Mouse (Mus musculus) heart, postnatal 0 days (tissue): ENCODE data around the gene Tff1. TPM values are rescaled to one million over a fixed set of nuclear protein-coding genes. Genes with fewer than 3 reads are reported as not detected.

ENCODE experiments used
- ATAC-seq: fragments of 200-750 bp; cut with Nextera tagmentation; 2 replicates; pipeline ENCODE4 v1.8.0; 2017; ENCODE audit warnings: low read depth, moderate number of reproducible peaks, moderate library complexity; ENCODE audit not compliant: insufficient read depth
- DNase-seq: peaks from one replicate; pipeline ENCODE4 v3.0.0-alpha.2; 2016; ENCODE audit warnings: low spot score
- H3K27ac ChIP-seq: fragments of 300-500 bp; sonication (generic); 2 replicates; pipeline ENCODE4 v1.5.1; 2014; ENCODE audit warnings: low read depth, mild to moderate bottlenecking
- H3K27me3 ChIP-seq: fragments of 300-500 bp; sonication (generic); 2 replicates; pipeline ENCODE4 v1.6.1; 2014; ENCODE audit warnings: low read length, mixed read lengths; ENCODE audit not compliant: control insufficient read depth, insufficient read depth
- H3K36me3 ChIP-seq: fragments of 300-500 bp; sonication (generic); replicated peaks from 2 replicates; pipeline ENCODE4 v1.6.1; 2014; ENCODE audit warnings: low read length, mixed read lengths; ENCODE audit not compliant: control insufficient read depth, insufficient read depth
- H3K4me1 ChIP-seq: fragments of 300-500 bp; sonication (generic); 2 replicates; pipeline ENCODE4 v1.6.1; 2014; ENCODE audit warnings: antibody characterized with exemption; ENCODE audit not compliant: control insufficient read depth, insufficient read depth
- H3K4me2 ChIP-seq: fragments of 300-500 bp; sonication (generic); 2 replicates; pipeline ENCODE4 v1.6.1; 2014; ENCODE audit warnings: low read depth, mild to moderate bottlenecking, low read length, moderate library complexity
- H3K4me3 ChIP-seq: fragments of 300-500 bp; sonication (generic); 2 replicates; pipeline ENCODE4 v1.5.1; 2014; ENCODE audit warnings: low read depth, low read length
- H3K9ac ChIP-seq: fragments of 300-500 bp; sonication (generic); replicated peaks from 2 replicates; pipeline ENCODE4 v1.6.1; 2014; ENCODE audit warnings: low read depth, low read length, mixed read lengths
- H3K9me3 ChIP-seq: fragments of 300-500 bp; sonication (generic); replicated peaks from 2 replicates; pipeline ENCODE4 v1.6.1; 2016; ENCODE audit warnings: low read length; ENCODE audit not compliant: control insufficient read depth
- CTCF ChIP-seq: IDR thresholded peaks from 2 replicates; pipeline ENCODE4 v1.5.1; 2016; ENCODE audit warnings: antibody characterized with exemption, control low read depth, low read depth
- EP300 ChIP-seq: IDR thresholded peaks from 2 replicates; pipeline ENCODE4 v1.6.1; 2016; ENCODE audit warnings: antibody characterized with exemption, low read depth
- WGBS: fragments of 180-500 bp; shearing (Covaris S2); extraction: QIAGEN DNeasy Blood & Tissue Kit; methylation state at CpG from one replicate; pipeline ENCODE4 v1.1.7; 2014; 5-methylcytosine and 5-hydroxymethylcytosine counted together
- polyA plus RNA-seq: library from polyadenylated mRNA; unstranded; fragments of >200 nt; fragmentation: Nextera tagmentation; extraction: Ambion mirVana; gene quantifications from 2 replicates; pipeline ENCODE4 v1.2.1, GENCODE M21; 2015
- total RNA-seq: library from RNA; depleted of rRNA; stranded (reverse); fragments of >200 nt; gene quantifications from 2 replicates; pipeline ENCODE4 v1.2.3, GENCODE M21; 2014; ENCODE audit warnings: low replicate concordance

Tff1 gene
- total and polyA plus RNA-seq, 2 experiments from 2014 or later = not detected

- no peak for TF ChIP-seq CTCF
- no peak for TF ChIP-seq EP300
- ATAC-seq (no peak), DNase-seq (no peak)
- H3K9me3 ChIP-seq = no peaks in the 10 kb centered on the region
- no peaks in the 10 kb centered on the region for H3K27me3 ChIP-seq
- H3K4me2 ChIP-seq = no peak overlapping the region
- WGBS = 77% methylated on average over 4 of the region's 4 CpGs
- no peaks in the 10 kb centered on the region for H3K4me1 ChIP-seq
- no peak overlapping the region for H3K27ac ChIP-seq
- no peak overlapping the region for H3K4me3 ChIP-seq
- H3K9ac ChIP-seq = no peak overlapping the region
- H3K36me3 ChIP-seq = no peaks in the 10 kb centered on the region
These were observed 11.2 kb upstream of the Tff1 start for GRCm38 (mm10) chr17:31176321-31176720.

- no peak for DNase-seq
- Histone ChIP-seq H3K36me3 (no peaks in the 10 kb centered on the region), H3K4me2 (no peak overlapping the region), H3K4me3 (no peak overlapping the region), H3K27me3 (no peaks in the 10 kb centered on the region), H3K4me1 (no peaks in the 10 kb centered on the region), H3K9ac (no peak overlapping the region), H3K9me3 (no peaks in the 10 kb centered on the region), H3K27ac (no peak overlapping the region)
- TF ChIP-seq CTCF (no peak), EP300 (no peak)
- ATAC-seq = no peak
- WGBS = 81% methylated on average over 5 of the region's 5 CpGs
These were observed 4.7 kb upstream of the Tff1 start for GRCm38 (mm10) chr17:31169796-31170195.

- Histone ChIP-seq H3K4me2 (no peak overlapping the region), H3K27me3 (no peaks in the 10 kb centered on the region), H3K9ac (no peak overlapping the region), H3K4me1 (no peaks in the 10 kb centered on the region), H3K36me3 (no peaks in the 10 kb centered on the region), H3K9me3 (no peaks in the 10 kb centered on the region; the same call in 1 of the 2 replicates), H3K27ac (no peak overlapping the region), H3K4me3 (no peak overlapping the region)
- no peak for ATAC-seq
- DNase-seq = no peak
- 62% methylated on average over 2 of the region's 2 CpGs for WGBS
- TF ChIP-seq CTCF = no peak
- no peak for TF ChIP-seq EP300
These were observed 1.3 kb downstream of the Tff1 start for GRCm38 (mm10) chr17:31163821-31164220.

GRCm38 (mm10) chr17:31162607-31163006 is 2.5 kb downstream of the Tff1 start:
- Histone ChIP-seq H3K27ac (no peak overlapping the region), H3K9ac (no peak overlapping the region), H3K27me3 (no peaks in the 10 kb centered on the region), H3K4me2 (no peak overlapping the region), H3K4me3 (no peak overlapping the region), H3K9me3 (no peaks in the 10 kb centered on the region; the same call in 1 of the 2 replicates), H3K36me3 (no peaks in the 10 kb centered on the region), H3K4me1 (no peaks in the 10 kb centered on the region)
- whole genome bisulfite sequencing = 61% methylated on average over 12 of the region's 12 CpGs
- DNase-seq (no peak), ATAC-seq (no peak)
- TF ChIP-seq EP300 (no peak), CTCF (no peak)

- ATAC-seq (no peak), DNase-seq (no peak)
- H3K27ac ChIP-seq = no peak overlapping the region
- H3K4me1 ChIP-seq = no peaks in the 10 kb centered on the region
- H3K27me3 ChIP-seq = no peaks in the 10 kb centered on the region
- no peak overlapping the region for H3K9ac ChIP-seq
- H3K4me3 ChIP-seq = no peak overlapping the region
- H3K4me2 ChIP-seq = no peak overlapping the region
- H3K36me3 ChIP-seq = no peaks in the 10 kb centered on the region
- TF ChIP-seq CTCF = no peak
- TF ChIP-seq EP300 = no peak
- H3K9me3 ChIP-seq = no peaks in the 10 kb centered on the region; the same call in 1 of the 2 replicates
- WGBS = 75% methylated on average over 4 of the region's 4 CpGs
These were observed 4.8 kb downstream of the Tff1 start for GRCm38 (mm10) chr17:31160291-31160690.

GRCm38 (mm10) chr17:31157921-31158320 is 7.2 kb downstream of the Tff1 start:
- Histone ChIP-seq H3K27me3 (no peaks in the 10 kb centered on the region), H3K4me1 (no peaks in the 10 kb centered on the region), H3K4me3 (no peak overlapping the region), H3K9ac (no peak overlapping the region), H3K36me3 (no peaks in the 10 kb centered on the region), H3K9me3 (no peaks in the 10 kb centered on the region; the same call in 1 of the 2 replicates), H3K4me2 (no peak overlapping the region), H3K27ac (no peak overlapping the region)
- ATAC-seq (no peak), DNase-seq (no peak)
- WGBS = 75% methylated on average over 6 of the region's 6 CpGs
- TF ChIP-seq CTCF = no peak
- TF ChIP-seq EP300 = no peak
